Mouse (Mus musculus): ENCODE results near the gene Smim5. TPM values are rescaled to one million over a fixed set of nuclear protein-coding genes. Genes with fewer than 3 reads are reported as not detected.

Smim5 gene
- total and polyA plus RNA-seq, 3 experiments, result 0.42 to 1.4 (median 0.98) TPM

DNA sequence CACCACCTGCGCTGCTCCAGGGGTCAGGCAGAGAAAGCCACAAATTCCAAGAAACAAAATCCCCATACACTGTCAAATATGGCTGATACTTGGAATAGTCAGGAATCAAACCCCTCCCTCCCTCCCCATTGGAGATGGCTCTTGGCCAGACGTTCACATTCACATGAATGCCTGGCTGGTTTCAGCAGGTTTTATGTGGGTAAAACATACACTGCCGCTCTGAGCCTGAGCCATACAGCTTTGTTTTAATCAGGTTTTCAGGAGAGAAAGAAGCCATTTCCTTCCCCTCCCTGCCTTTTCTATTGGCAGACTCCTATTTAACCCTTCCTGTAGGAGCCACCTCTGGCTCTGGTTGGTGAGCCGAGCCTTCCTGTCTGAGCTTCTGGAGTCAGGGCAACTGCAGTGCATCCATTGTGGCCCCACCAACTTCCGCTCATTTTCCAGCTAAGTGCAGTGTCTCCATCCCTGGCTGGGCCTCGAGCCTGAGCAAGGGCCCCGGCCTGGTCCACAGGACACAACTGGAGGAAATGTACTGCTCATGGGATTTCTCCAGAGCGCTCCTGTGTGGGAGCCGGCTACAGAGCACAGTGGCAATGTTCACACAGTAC is 46.6 kb downstream of the Smim5 start:
- Histone ChIP-seq H3K27ac (ENCODE audit: insufficient read depth, low read depth) (no peak overlapping the region), H3K4me2 (ENCODE audit: insufficient read depth, low read depth, poor library complexity, severe bottlenecking) (no peak overlapping the region), H3K36me3 (replicated peaks in 1 of 2; ENCODE audit: control insufficient read depth in 1 of 2, insufficient read depth in 1 of 2, low read length in 1 of 2) (peaks cover 85 to 99% of the 10 kb centered on the region in 2 experiments), H3K27me3 (replicated peaks) (no peaks in the 10 kb centered on the region), H3K4me3 (replicated peaks in 1 of 3; ENCODE audit: low read depth in 2 of 3, low read length in 2 of 3, poor library complexity in 1 of 3) (no peak overlapping the region), H3K4me1 (ENCODE audit: control insufficient read depth in 1 of 2, insufficient read depth in 2 of 2) (no peaks in the 10 kb centered on the region), H3K79me2 (replicated peaks; ENCODE audit: control insufficient read depth, extremely low read depth, insufficient read depth, poor library complexity, severe bottlenecking) (0 out of 2 replicates have a peak, but pooled peaks cover 2% of the 10 kb centered on the region), H3K9me3 (replicated peaks; ENCODE audit: low read length) (no peaks in the 10 kb centered on the region), H3K9ac (ENCODE audit: insufficient read depth, low read depth) (no peak overlapping the region)
- no peak for DNase-seq (ENCODE audit: extremely low read depth)
- dilution Hi-C loops (cut with MboI; ENCODE audit: extremely low pct_ligation_motif_present, extremely low pct_unique_long_range_greater_than_20kb, low sequenced_read_pairs) (no loop called here), in situ Hi-C loops (cut with MboI; ENCODE audit: low pct_ligation_motif_present, low pct_unique_long_range_greater_than_20kb, low sequenced_read_pairs) (no loop called here)
- no peak for TF ChIP-seq POLR2AphosphoS2 (IDR thresholded peaks at IDR 0.05; ENCODE audit: low read depth, low read length)
- TF ChIP-seq HCFC1 (IDR thresholded peaks at IDR 0.05; ENCODE audit: low read depth, low read length), result no peak
- no peak for TF ChIP-seq MAX (IDR thresholded peaks at IDR 0.05; ENCODE audit: low read length)

DNA sequence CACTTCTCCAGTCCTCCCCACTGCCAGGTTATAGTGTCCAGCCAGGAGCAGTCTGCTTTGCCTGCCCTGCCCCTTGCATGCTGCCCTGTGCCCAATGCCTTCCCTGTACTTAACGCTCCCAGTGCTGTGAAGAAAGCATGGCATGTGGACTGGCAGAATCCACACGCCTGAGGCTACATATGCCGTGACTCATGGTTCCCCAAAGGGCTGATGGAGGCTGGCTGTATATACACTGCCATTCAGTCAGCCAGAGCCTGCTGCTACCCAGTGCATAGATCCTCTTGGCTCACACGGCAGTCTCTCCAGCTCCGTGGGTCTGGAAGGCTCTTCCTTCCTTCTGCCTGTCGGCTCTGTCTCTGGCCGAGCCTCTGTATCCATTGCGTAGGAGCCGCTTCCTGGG is 48.5 kb downstream of the Smim5 start:
- in situ Hi-C loops (cut with MboI; ENCODE audit: low pct_ligation_motif_present, low pct_unique_long_range_greater_than_20kb, low sequenced_read_pairs) (no loop called here), dilution Hi-C loops (cut with MboI; ENCODE audit: extremely low pct_ligation_motif_present, extremely low pct_unique_long_range_greater_than_20kb, low sequenced_read_pairs) (no loop called here)
- Histone ChIP-seq H3K9me3 (replicated peaks; ENCODE audit: low read length) (no peaks in the 10 kb centered on the region), H3K79me2 (replicated peaks; ENCODE audit: control insufficient read depth, extremely low read depth, insufficient read depth, poor library complexity, severe bottlenecking) (0 out of 2 replicates have a peak, but pooled peaks cover 2% of the 10 kb centered on the region), H3K36me3 (replicated peaks in 1 of 2; ENCODE audit: control insufficient read depth in 1 of 2, insufficient read depth in 1 of 2, low read length in 1 of 2) (peaks cover 88 to 100% of the 10 kb centered on the region in 2 experiments), H3K4me2 (ENCODE audit: insufficient read depth, low read depth, poor library complexity, severe bottlenecking) (no peak overlapping the region), H3K9ac (ENCODE audit: insufficient read depth, low read depth) (no peak overlapping the region), H3K4me3 (replicated peaks in 1 of 3; ENCODE audit: low read depth in 2 of 3, low read length in 2 of 3, poor library complexity in 1 of 3) (no peak overlapping the region), H3K27ac (ENCODE audit: insufficient read depth, low read depth) (no peak overlapping the region), H3K4me1 (ENCODE audit: control insufficient read depth in 1 of 2, insufficient read depth in 2 of 2) (no peaks in the 10 kb centered on the region), H3K27me3 (replicated peaks) (no peaks in the 10 kb centered on the region)
- TF ChIP-seq MAX (IDR thresholded peaks at IDR 0.05; ENCODE audit: low read length), result no peak
- no peak for TF ChIP-seq MYC (IDR thresholded peaks at IDR 0.05; ENCODE audit: low read depth, low read length)
- TF ChIP-seq USF1 (IDR thresholded peaks at IDR 0.05; ENCODE audit: low read depth, low read length), result no peak
- TF ChIP-seq E2F4 (IDR thresholded peaks at IDR 0.05; ENCODE audit: insufficient replicate concordance, low read depth, low read length), result no peak
- no peak for DNase-seq (ENCODE audit: extremely low read depth)

DNA sequence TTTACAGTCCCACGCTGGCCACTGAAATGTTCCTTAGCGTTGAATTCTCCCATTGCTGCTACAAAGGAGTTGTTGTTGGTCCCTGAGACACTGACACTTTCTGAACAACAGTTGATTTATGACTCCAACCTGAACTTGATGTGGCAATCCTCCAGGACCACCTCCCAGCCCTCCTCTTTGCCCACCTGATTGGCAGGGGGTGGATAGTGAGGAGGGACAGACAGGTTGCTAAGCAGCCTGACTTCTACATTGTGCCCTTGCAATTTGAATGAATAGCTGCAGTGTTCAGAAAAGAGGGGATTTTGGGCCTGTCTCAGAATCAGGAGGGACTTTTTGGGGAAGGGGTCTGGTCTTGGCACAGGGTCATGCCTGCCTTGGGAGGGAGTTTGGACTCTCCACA is 51.0 kb downstream of the Smim5 start:
- Histone ChIP-seq H3K79me2 (replicated peaks; ENCODE audit: control insufficient read depth, extremely low read depth, insufficient read depth, poor library complexity, severe bottlenecking) (no peaks in the 10 kb centered on the region), H3K27me3 (replicated peaks) (no peaks in the 10 kb centered on the region), H3K36me3 (replicated peaks in 1 of 2; ENCODE audit: control insufficient read depth in 1 of 2, insufficient read depth in 1 of 2, low read length in 1 of 2) (peaks cover 84 to 99% of the 10 kb centered on the region in 2 experiments), H3K4me2 (ENCODE audit: insufficient read depth, low read depth, poor library complexity, severe bottlenecking) (no peak overlapping the region), H3K9me3 (replicated peaks; ENCODE audit: low read length) (no peaks in the 10 kb centered on the region), H3K4me3 (replicated peaks in 1 of 3; ENCODE audit: low read depth in 2 of 3, low read length in 2 of 3, poor library complexity in 1 of 3) (no peak overlapping the region), H3K4me1 (ENCODE audit: control insufficient read depth in 1 of 2, insufficient read depth in 2 of 2) (peaks cover 0 to 5% of the 10 kb centered on the region in 2 experiments; a peak in 2 of 4 replicates), H3K27ac (ENCODE audit: insufficient read depth, low read depth) (no peak overlapping the region), H3K9ac (ENCODE audit: insufficient read depth, low read depth) (no peak overlapping the region)
- in situ Hi-C loops (cut with MboI; ENCODE audit: low pct_ligation_motif_present, low pct_unique_long_range_greater_than_20kb, low sequenced_read_pairs) (no loop called here), dilution Hi-C loops (cut with MboI; ENCODE audit: extremely low pct_ligation_motif_present, extremely low pct_unique_long_range_greater_than_20kb, low sequenced_read_pairs) (no loop called here)
- no peak for DNase-seq (ENCODE audit: extremely low read depth)
- TF ChIP-seq ELF1 (IDR thresholded peaks at IDR 0.05; ENCODE audit: low read depth, low read length), result no peak
- TF ChIP-seq JUN (IDR thresholded peaks at IDR 0.05; ENCODE audit: insufficient read depth, low read depth, low read length), result no peak
- no peak for TF ChIP-seq KAT2A (IDR thresholded peaks at IDR 0.05; ENCODE audit: insufficient replicate concordance, low read length)
- TF ChIP-seq USF2 (conservative IDR thresholded peaks at IDR 0.05; ENCODE audit: low read depth, low read length), result no peak
- TF ChIP-seq RCOR1 (conservative IDR thresholded peaks at IDR 0.05; ENCODE audit: low read depth, low read length), result no peak
- TF ChIP-seq ZKSCAN1 (IDR thresholded peaks at IDR 0.05; ENCODE audit: borderline replicate concordance, low read depth, low read length), result no peak
- TF ChIP-seq GABPA (IDR thresholded peaks at IDR 0.05; ENCODE audit: insufficient replicate concordance, low read depth, low read length), result no peak
- TF ChIP-seq ZNF384 (IDR thresholded peaks at IDR 0.05; ENCODE audit: low read depth, low read length), result no peak
- no peak for TF ChIP-seq ZMIZ1 (IDR thresholded peaks at IDR 0.05; ENCODE audit: low read depth, low read length)
- TF ChIP-seq MEF2A (IDR thresholded peaks at IDR 0.05; ENCODE audit: borderline replicate concordance, low read depth, low read length), result no peak
- TF ChIP-seq E2F4 (IDR thresholded peaks at IDR 0.05; ENCODE audit: insufficient replicate concordance, low read depth, low read length), result no peak
- TF ChIP-seq POLR2AphosphoS2 (IDR thresholded peaks at IDR 0.05; ENCODE audit: low read depth, low read length), result no peak
- TF ChIP-seq TBP (conservative IDR thresholded peaks at IDR 0.05; ENCODE audit: low read depth, low read length), result no peak
- no peak for TF ChIP-seq MAFK (IDR thresholded peaks at IDR 0.05; ENCODE audit: insufficient replicate concordance, low read length)
- no peak for TF ChIP-seq RAD21 (IDR thresholded peaks at IDR 0.05; ENCODE audit: low read depth, low read length)
- no peak for TF ChIP-seq ETS1 (conservative IDR thresholded peaks at IDR 0.05; ENCODE audit: low read depth, low read length)

Data from CH12.LX (cell line).